Mouse (Mus musculus): ENCODE results near the gene Maff. TPM values are rescaled to one million over a fixed set of nuclear protein-coding genes. Genes with fewer than 3 reads are reported as not detected.

Gene Maff
- polyA plus RNA-seq, 1 experiment from 2014 or later: 0.81 TPM

DNA sequence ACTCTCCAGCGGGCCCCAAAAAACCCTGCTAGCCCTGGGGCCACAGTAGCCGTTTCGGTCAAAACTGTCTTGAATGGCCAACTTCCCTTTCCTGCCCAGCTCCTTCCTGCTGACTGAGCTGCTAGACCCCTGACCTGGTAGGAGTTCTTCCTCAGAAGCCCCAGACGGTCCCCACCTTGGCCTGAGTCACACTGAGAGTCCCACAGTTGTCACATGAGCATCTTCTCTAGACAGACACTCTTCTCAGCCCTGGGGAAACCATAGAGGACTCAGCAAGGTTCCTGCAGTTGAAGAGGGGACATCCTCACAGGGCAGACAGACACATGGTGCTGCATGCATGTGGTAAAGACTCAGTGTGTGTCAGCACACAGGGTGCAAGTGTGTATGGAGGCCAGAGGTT, 8.2 kb downstream of the Maff start:
- WGBS: 85% methylated on average over 4 of the region's 4 CpGs
- Histone ChIP-seq H3K9me3 (replicated peaks) (no peaks in the 10 kb centered on the region), H3K27ac (replicated peaks) (no peak overlapping the region), H3K4me1 (peaks cover 32% of the 10 kb centered on the region), H3K9ac (replicated peaks) (no peak overlapping the region), H3K27me3 (replicated peaks) (peaks cover 16% of the 10 kb centered on the region), H3K4me2 (no peak overlapping the region), H3K4me3 (replicated peaks) (no peak overlapping the region), H3K36me3 (no peaks in the 10 kb centered on the region)
- no peak for ATAC-seq (ENCODE audit: low FRiP score)

DNA sequence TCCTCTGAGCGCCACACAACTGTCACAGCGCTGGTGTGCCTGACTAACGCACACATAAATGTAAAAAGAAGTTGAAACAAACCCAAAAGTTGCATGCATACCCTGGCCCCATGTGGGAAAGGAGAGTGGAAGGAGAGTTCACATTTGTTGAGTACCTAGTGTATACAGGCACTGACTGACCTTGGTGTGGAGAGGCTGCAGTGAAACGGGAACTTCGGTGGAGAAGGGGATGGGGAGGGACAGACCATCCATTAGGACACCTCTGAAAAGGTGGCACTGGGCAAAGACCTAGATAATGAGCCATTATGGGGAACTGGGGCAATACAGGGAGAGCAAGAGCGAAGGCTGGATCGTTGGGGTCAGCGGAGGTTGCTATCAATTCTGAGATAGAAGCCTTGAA, 10.1 kb downstream of the Maff start:
- no peaks in the 10 kb centered on the region for H3K9me3 ChIP-seq (replicated peaks)
- no peak for ATAC-seq (ENCODE audit: low FRiP score)
- peak overlapping the region; percentile 91 for H3K4me2 ChIP-seq
- H3K4me3 ChIP-seq (replicated peaks): peak overlapping the region; percentile 48; the same call in 1 of the 2 replicates
- peaks cover 3% of the 10 kb centered on the region; the same call in 1 of the 2 replicates for H3K36me3 ChIP-seq
- 80% methylated on average over 8 of the region's 8 CpGs for WGBS
- no peak overlapping the region for H3K27ac ChIP-seq (replicated peaks)
- no peak overlapping the region for H3K9ac ChIP-seq (replicated peaks)
- H3K4me1 ChIP-seq: peaks cover 36% of the 10 kb centered on the region
- H3K27me3 ChIP-seq (replicated peaks): peaks cover 11% of the 10 kb centered on the region

DNA sequence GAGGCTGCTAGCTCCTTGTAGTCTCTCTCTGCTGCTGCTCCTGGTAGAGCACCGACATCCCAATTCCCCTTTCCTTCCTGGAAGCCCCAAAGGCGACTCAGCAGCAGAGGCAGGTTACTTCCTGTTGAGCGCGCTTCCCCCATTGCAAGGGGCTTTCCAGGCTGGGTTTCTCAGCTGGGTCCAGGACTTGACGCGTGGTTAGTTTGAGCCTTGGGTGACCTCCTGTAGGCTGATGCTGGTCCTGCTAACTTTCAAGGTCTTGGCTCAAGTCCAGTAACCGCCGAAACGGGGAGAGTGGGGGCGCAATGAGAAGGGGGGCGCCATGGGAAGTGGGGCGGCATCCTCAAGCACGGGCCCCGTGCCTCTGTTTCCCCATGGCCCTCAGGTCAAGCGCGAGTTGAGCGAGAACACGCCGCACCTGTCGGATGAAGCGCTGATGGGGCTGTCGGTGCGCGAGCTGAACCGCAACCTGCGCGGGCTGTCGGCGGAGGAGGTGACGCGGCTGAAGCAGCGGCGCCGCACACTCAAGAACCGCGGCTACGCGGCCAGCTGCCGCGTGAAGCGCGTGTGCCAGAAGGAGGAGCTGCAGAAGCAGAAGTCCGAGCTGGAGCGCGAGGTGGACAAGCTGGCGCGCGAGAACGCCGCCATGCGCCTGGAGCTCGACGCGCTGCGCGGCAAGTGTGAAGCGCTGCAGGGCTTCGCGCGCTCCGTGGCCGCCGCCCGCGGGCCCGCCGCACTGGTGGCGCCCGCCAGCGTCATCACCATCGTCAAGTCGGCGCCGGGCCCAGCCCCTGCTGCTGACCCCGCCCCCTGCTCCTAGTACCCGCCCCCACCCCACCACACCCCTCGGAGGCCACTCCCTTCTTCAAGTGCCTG, 10.9 kb downstream of the Maff start:
- Histone ChIP-seq H3K9me3 (replicated peaks) (no peaks in the 10 kb centered on the region), H3K4me3 (replicated peaks) (peak overlapping the region; percentile 48), H3K9ac (replicated peaks) (peak overlapping the region; percentile 51), H3K36me3 (peaks cover 11% of the 10 kb centered on the region; the same call in 1 of the 2 replicates), H3K4me2 (peak overlapping the region; percentile 91), H3K27me3 (replicated peaks) (peaks cover 11% of the 10 kb centered on the region), H3K27ac (replicated peaks) (peak overlapping the region; percentile 35; the same call in 1 of the 2 replicates), H3K4me1 (peaks cover 33% of the 10 kb centered on the region)
- under 1% methylated on average over 67 of the region's 77 CpGs for WGBS
- peak; percentile 86 for ATAC-seq (ENCODE audit: low FRiP score)

DNA sequence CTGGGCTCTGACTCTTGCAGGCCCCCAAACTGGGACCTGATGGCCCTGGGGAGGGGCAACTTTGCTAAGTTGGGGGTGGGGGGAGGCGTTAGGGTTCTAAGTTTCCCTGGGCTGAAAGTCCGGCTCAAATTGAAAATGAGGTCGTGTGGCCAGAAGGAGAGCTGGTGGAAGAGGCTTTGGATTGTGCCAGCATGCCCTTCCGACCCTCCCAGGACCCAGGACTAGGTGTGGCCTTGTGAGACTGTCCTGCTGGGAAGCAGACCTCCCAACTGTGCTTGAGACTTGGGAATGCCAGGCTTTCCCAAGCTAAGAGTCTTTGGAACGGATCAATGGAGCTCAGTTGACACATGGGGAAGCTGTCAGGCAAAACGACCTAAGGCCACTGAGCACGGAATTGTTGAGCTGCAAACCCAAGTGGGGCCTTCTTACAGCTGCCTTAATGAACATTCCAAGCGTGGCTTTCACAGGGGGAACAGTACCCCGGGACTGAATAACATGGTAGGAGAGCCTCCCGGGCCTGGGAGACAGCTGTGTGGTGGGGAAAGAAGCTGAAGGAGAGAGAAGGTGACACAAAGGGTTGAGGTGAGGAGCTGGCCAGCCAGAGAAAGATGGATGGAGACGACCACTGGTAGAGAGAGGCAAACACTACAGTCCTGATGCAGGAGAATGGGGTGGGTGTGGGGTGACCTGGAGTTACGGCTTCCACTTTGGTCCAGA, 11.7 kb downstream of the Maff start:
- ATAC-seq (ENCODE audit: low FRiP score): no peak
- no peak overlapping the region for H3K9ac ChIP-seq (replicated peaks)

DNA sequence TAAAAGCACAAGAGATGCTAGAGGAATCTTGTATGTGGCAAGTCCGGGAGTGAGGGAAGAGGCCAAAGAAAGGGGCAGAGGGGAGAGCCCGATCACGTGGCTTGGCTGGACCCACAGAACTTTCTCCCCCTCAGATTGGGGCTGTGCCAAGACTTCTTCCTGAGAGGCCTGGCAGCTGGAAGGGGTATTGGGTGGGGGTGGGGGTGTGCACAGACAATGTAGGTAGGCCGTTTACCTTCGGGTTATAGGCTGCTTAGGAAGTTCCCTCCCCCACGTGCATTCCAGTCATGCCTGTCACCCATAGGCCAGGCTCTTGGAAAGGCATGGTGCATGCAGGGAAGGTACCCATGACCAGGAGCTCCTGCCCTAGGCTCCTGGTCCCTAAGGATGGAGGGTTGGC, 13.5 kb downstream of the Maff start:
- Histone ChIP-seq H3K4me2 (no peak overlapping the region), H3K27me3 (replicated peaks) (peaks cover 11% of the 10 kb centered on the region), H3K27ac (replicated peaks) (no peak overlapping the region), H3K9me3 (replicated peaks) (no peaks in the 10 kb centered on the region), H3K4me1 (peaks cover 33% of the 10 kb centered on the region), H3K4me3 (replicated peaks) (no peak overlapping the region), H3K9ac (replicated peaks) (no peak overlapping the region), H3K36me3 (peaks cover 37% of the 10 kb centered on the region)
- 37% methylated on average over 6 of the region's 6 CpGs for WGBS
- no peak for ATAC-seq (ENCODE audit: low FRiP score)

More for the DNA sequence above, 11.7 kb downstream of the Maff start:
- Histone ChIP-seq H3K27me3 (replicated peaks) (peaks cover 11% of the 10 kb centered on the region), H3K36me3 (peaks cover 19% of the 10 kb centered on the region), H3K27ac (replicated peaks) (peak overlapping the region; percentile 35; the same call in 1 of the 2 replicates), H3K4me2 (peak overlapping the region; percentile 91), H3K9me3 (replicated peaks) (no peaks in the 10 kb centered on the region), H3K4me3 (replicated peaks) (peak overlapping the region; percentile 48; the same call in 1 of the 2 replicates), H3K4me1 (peaks cover 33% of the 10 kb centered on the region)
- WGBS: 49% methylated on average over 12 of the region's 12 CpGs

DNA sequence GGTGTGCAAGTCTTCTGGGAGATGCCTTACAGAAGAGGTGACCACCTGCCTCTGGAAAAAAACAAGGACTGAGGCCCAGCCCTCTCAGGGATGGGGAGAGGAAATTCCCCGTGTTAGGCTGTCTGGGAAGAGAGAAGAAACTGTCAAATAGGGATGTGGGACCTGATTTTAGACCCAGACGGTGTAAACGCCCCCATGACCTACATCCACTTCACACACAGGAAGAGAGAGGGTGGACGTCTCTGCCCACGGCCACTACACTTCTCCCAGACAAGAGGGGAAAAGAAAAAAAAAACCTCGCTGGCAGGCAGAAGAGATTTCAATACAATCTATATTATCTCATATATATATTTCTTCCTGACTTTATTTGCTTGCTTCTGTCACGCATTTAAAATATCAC, 13.9 kb downstream of the Maff start:
- no peak for ATAC-seq (ENCODE audit: low FRiP score)
- H3K36me3 ChIP-seq: peaks cover 41% of the 10 kb centered on the region
- peaks cover 11% of the 10 kb centered on the region for H3K27me3 ChIP-seq (replicated peaks)
- no peak overlapping the region for H3K4me3 ChIP-seq (replicated peaks)
- no peak overlapping the region for H3K27ac ChIP-seq (replicated peaks)
- H3K4me2 ChIP-seq: no peak overlapping the region
- peaks cover 33% of the 10 kb centered on the region for H3K4me1 ChIP-seq
- no peak overlapping the region for H3K9ac ChIP-seq (replicated peaks)
- WGBS: 61% methylated on average over 7 of the region's 7 CpGs
- no peaks in the 10 kb centered on the region for H3K9me3 ChIP-seq (replicated peaks)

DNA sequence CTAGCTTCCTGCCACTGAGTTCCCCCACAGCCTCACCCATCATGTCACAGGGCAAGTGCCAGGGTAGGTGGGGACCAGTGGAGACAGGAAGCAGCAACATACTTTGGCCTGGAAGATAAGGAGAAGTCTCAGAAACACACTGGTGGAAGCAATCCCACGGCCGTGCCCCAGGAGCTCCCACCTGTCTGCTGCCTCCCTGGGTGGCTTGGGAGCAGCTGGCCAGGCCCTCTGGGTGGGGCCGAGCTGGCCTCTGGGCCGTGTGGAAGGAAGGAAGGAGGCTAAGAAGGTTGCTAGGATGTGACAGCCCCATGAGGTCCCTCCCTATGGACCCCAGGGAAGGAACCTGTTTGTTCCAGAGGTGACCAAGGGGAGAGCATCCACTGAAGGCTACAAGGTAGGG, 14.6 kb downstream of the Maff start:
- Histone ChIP-seq H3K27me3 (replicated peaks) (peaks cover 6% of the 10 kb centered on the region), H3K27ac (replicated peaks) (no peak overlapping the region), H3K4me2 (no peak overlapping the region), H3K36me3 (peaks cover 48% of the 10 kb centered on the region), H3K9ac (replicated peaks) (no peak overlapping the region), H3K4me1 (peaks cover 32% of the 10 kb centered on the region), H3K9me3 (replicated peaks) (no peaks in the 10 kb centered on the region), H3K4me3 (replicated peaks) (no peak overlapping the region)
- ATAC-seq (ENCODE audit: low FRiP score): no peak
- WGBS: 73% methylated on average over 4 of the region's 4 CpGs

DNA sequence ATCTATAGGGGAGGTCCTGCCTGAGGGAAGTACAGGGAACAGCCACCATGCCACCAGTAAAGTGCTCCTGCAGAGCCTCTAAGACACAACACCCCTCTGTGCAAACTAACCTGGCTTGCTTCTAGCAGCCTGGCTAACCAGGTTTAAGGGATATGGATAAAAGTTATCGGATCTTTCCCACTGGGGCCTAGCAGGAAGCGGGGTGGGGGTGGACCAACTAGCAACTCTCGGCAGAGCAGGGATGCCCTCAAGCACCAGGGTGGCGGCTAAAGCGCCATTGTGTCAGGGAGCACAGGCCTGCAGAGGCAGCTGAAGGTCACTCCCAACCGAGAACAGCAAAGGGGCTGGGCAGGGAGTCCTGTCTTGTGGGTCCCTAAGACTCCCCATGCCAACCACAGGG, 17.7 kb downstream of the Maff start:
- no peak overlapping the region for H3K4me2 ChIP-seq
- peaks cover 10% of the 10 kb centered on the region; the same call in 1 of the 2 replicates for H3K4me1 ChIP-seq
- WGBS: 77% methylated on average over 6 of the region's 6 CpGs
- H3K9me3 ChIP-seq (replicated peaks): no peaks in the 10 kb centered on the region
- no peak overlapping the region for H3K27ac ChIP-seq (replicated peaks)
- no peak overlapping the region for H3K9ac ChIP-seq (replicated peaks)
- ATAC-seq (ENCODE audit: low FRiP score): no peak
- H3K4me3 ChIP-seq (replicated peaks): no peak overlapping the region
- peaks cover 73% of the 10 kb centered on the region for H3K36me3 ChIP-seq
- H3K27me3 ChIP-seq (replicated peaks): no peaks in the 10 kb centered on the region

DNA sequence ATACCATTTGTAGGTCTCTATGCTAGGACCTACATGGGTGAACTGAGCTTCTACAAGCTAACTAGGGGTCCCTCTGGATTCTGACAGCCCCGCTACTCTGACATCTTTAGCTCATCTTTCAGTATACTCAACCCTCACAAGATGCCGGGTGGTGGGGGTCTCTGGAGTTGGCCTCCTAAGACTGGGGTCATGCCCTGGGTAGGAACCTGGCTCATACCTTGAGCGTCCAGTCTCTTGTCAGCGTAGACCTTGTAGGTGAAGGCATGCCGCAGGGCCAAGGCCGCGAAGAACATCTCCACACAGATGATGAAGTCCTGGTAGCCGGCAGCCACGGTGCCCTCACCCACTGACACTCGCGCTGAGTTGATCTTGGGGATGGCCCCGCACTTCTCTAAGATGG, 18.6 kb downstream of the Maff start:
- no peak for ATAC-seq (ENCODE audit: low FRiP score)
- H3K4me1 ChIP-seq: peaks cover 6% of the 10 kb centered on the region; the same call in 1 of the 2 replicates
- H3K27ac ChIP-seq (replicated peaks): no peak overlapping the region

DNA sequence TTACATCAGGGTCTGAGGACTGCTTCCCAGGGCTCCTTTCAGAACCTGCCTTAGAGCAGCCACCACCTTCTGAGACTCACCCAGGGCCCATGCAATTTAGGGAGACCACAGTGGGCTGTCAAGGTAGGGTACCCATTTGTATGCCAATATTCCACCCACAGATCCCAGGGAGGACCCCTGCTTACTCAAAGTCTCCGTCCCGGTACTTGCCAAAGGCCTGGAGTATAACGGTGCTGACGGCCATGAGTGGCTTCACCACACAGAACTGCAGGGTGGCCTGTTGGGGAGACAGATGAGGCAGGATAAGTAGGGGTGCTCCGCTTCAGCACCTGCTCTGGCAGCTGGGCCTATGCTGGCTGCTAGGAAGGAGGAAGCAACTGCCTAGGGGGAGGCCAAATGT, 20.0 kb downstream of the Maff start:
- Histone ChIP-seq H3K36me3 (peaks cover 76% of the 10 kb centered on the region), H3K4me2 (no peak overlapping the region), H3K27ac (replicated peaks) (no peak overlapping the region), H3K27me3 (replicated peaks) (no peaks in the 10 kb centered on the region), H3K9me3 (replicated peaks) (no peaks in the 10 kb centered on the region), H3K9ac (replicated peaks) (no peak overlapping the region), H3K4me3 (replicated peaks) (no peak overlapping the region), H3K4me1 (0 out of 2 replicates have a peak, but pooled peaks cover 2% of the 10 kb centered on the region)
- WGBS: 91% methylated on average over 5 of the region's 5 CpGs
- no peak for ATAC-seq (ENCODE audit: low FRiP score)

More for the DNA sequence above, 18.6 kb downstream of the Maff start:
- no peak overlapping the region for H3K9ac ChIP-seq (replicated peaks)
- no peaks in the 10 kb centered on the region for H3K9me3 ChIP-seq (replicated peaks)
- peaks cover 78% of the 10 kb centered on the region for H3K36me3 ChIP-seq
- no peak overlapping the region for H3K4me2 ChIP-seq
- H3K4me3 ChIP-seq (replicated peaks): no peak overlapping the region
- WGBS: 98% methylated on average over 12 of the region's 12 CpGs
- no peaks in the 10 kb centered on the region for H3K27me3 ChIP-seq (replicated peaks)

DNA sequence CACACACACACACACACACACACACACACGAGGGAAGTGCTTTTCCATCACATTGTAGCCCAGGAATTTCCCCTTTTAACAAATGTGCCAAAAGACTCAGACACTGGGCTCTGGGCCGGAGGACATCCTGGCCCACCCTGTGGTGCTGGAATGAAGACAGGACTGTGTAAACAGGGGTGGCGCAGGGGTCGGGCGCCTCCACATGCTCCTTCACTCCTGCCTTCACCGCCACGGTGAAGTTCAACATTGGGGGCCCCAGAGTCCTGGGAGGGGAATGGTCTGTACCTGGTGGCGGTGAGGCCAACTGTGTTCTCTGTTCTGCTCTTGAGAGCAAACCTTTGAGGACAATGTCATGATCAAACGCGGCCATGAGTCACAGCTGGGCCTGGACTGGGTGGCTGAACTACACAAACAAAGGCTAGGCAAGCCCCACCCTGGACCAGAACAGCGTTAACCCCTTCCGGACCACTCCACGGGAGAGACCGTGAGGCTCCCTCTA, 21.9 kb downstream of the Maff start:
- H3K4me1 ChIP-seq: 0 out of 2 replicates have a peak, but pooled peaks cover 2% of the 10 kb centered on the region
- WGBS: 65% methylated on average over 14 of the region's 14 CpGs
- no peak for ATAC-seq (ENCODE audit: low FRiP score)
- H3K27ac ChIP-seq (replicated peaks): peak overlapping the region; percentile 60
- H3K4me2 ChIP-seq: no peak overlapping the region
- H3K27me3 ChIP-seq (replicated peaks): no peaks in the 10 kb centered on the region
- H3K4me3 ChIP-seq (replicated peaks): no peak overlapping the region
- no peaks in the 10 kb centered on the region for H3K9me3 ChIP-seq (replicated peaks)
- H3K9ac ChIP-seq (replicated peaks): no peak overlapping the region
- peaks cover 76% of the 10 kb centered on the region for H3K36me3 ChIP-seq
